Mouse (Mus musculus) common myeloid progenitor, adult 5-6 weeks (primary cell): ENCODE results near the gene Vmn1r129. TPM values are rescaled to one million over a fixed set of nuclear protein-coding genes. Genes with fewer than 3 reads are reported as not detected.
"Not testable (repeated sequence)": the region's sequence is repeated elsewhere in the genome, so short reads cannot be mapped to it uniquely, and the experiment has no call there.

ENCODE experiments used
- ATAC-seq: replicated peaks from 2 replicates; pipeline ENCODE4 v1.8.0; 2016; ENCODE audit warnings: low read depth, mild to moderate bottlenecking, moderate TSS enrichment, inconsistent platforms; ENCODE audit not compliant: poor library complexity, severe bottlenecking
- total RNA-seq: library from RNA; stranded (forward); fragments of 200-1000, 187-1606 nt; gene quantifications from 2 replicates; pipeline ENCODE4 v1.2.3, GENCODE M21; 2017

Gene Vmn1r129
- not detected in 2 replicates for total RNA-seq

DNA sequence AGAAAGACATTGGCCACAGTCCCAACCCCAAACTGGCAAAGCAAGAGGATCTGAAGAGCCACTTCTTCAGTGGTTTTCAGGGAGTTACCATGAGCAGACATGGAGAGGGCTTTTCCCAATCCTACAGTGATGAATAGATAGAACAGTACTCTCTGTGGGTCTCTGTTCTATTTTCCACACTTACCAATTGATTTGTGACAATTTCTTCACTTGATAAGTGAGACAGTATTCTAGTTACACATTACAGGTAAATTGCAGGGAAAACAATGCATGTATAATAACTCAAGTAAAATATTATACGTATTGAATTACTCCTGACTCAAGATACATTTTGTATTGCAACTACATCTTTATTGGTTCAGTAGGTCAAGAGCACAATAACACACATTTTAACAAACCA lies at the start of gene Vmn1r129:
Vmn1r129 (minus strand) TSS at position 101 of the 400 bp plus-strand sequence.
- ATAC-seq, result not testable (repeated sequence)

DNA sequence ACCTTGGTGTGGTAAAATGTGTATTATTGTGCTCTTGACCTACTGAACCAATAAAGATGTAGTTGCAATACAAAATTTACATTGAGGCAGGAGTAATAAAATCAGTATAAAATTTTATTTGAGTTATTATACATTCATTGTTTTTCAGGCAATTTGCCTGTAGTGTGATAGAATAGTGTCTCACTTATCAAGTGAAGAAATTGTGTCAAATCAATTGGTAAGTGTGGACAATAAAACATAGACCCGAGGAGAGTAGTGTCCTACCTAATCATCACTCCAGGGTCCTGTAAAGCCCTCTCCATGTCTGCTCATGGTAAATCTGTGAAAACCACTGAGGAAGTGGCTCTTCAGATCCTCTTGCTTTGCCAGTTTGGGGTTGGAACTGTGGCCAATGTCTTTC lies 12.0 kb downstream of the Vmn1r129 start, which contains the start of gene Vmn1r128:
Vmn1r128 (plus strand) TSS at position 301 of the 400 bp plus-strand sequence.
- not testable (repeated sequence) for ATAC-seq

DNA sequence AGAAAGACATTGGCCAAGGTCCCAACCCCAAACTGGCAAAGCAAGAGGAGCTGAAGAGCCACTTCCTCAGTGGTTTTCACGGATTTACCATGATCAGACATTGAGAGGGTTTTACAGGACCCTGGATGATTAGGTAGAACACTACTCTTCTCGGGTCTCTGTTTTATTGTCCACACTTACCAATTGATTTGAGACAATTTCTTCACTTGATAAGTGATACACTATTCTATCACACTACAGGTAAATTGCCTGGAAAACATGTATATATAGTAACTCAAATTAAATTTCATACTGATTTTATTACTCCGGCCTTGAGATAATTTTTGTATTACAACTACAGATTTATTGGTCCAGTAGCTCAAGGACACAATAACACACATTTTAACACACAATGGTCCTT lies 41.3 kb downstream of the Vmn1r129 start, which contains the start of gene Vmn1r127:
Vmn1r127 (minus strand) TSS at position 101 of the 400 bp plus-strand sequence.
- not testable (repeated sequence) for ATAC-seq

Other genes with a start within 250 kb of the Vmn1r129 start
- not detected in 2 replicates for gene Vmn1r122, start 227.2 kb downstream of the Vmn1r129 start, total RNA-seq
- not detected in 2 replicates for gene Vmn1r123, start 199.1 kb downstream of the Vmn1r129 start, total RNA-seq
- gene Gm5157, start 170.9 kb downstream of the Vmn1r129 start, total RNA-seq, result not detected in 2 replicates
- gene Vmn1r124, start 100.7 kb downstream of the Vmn1r129 start, total RNA-seq, result not detected in 2 replicates
- not detected in 2 replicates for gene Vmn1r125, start 89.1 kb downstream of the Vmn1r129 start, total RNA-seq
- not detected in 2 replicates for gene Vmn1r126, start 59.8 kb downstream of the Vmn1r129 start, total RNA-seq
- not detected in 2 replicates for gene Vmn1r127, start 41.4 kb downstream of the Vmn1r129 start, total RNA-seq
- not detected in 2 replicates for gene Vmn1r128, start 11.9 kb downstream of the Vmn1r129 start, total RNA-seq
- not detected in 2 replicates for gene Gm6882, start 71.5 kb upstream of the Vmn1r129 start, total RNA-seq
- not detected in 2 replicates for gene Vmn1r130, start 150.5 kb upstream of the Vmn1r129 start, total RNA-seq
- gene Vmn1r131, start 184.8 kb upstream of the Vmn1r129 start, total RNA-seq, result not detected in 2 replicates